ENCODE assay signal across 25 mouse cellular contexts in the genomic region with DNA sequence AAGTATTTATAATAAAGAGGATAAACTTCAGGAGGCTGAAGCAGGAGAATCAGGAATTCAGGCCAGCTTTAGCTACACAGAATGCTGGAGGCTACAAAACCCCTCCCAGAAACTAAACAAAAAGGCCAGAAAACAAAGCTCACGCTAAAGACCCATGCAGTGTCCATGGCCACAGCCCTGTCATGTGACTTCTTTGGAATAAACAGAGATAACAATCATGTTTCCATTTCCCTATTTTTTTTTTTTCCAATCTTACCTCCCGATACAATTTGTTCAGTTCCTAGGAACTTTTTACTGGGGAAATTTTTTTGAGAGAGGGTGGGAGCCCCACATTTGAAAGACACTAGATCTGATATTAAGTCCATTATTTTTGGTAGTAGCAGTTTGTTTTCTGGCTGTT. TPM values are rescaled to one million over a fixed set of nuclear protein-coding genes. Genes with fewer than 3 reads are reported as not detected.
DNase-seq lines count a peak whose midpoint lies in the region; ATAC-seq and TF ChIP-seq lines count a peak whose summit lies in the region.
"Had no signal": no experiment of that assay in that cellular context is flagged by ENCODE, and none has a peak within 500 bp of the region (broad histone marks: within the 10 kb centered on the region; RNA-seq: fewer than 3 reads in every experiment).

No protein-coding gene starts in this region.

- DNase-seq in heart, adult 11 months = peak; percentile 94
- no peak for DNase-seq in heart, postnatal 4 days
- DNase-seq in kidney, postnatal 0 days (ENCODE audit: low spot score) = no peak
- peak; percentile 54 for DNase-seq in lung, postnatal 10 days
- no peak for DNase-seq in lung, postnatal 14 days
- no peak for DNase-seq in urinary bladder, postnatal 10 days (ENCODE audit: low spot score)
- DNase-seq: adrenal gland, postnatal 25 days; cerebellum, adult 18-20 months; cerebellum, postnatal 10 days; liver; right cerebral cortex, adult 18-20 months; spleen, adult 18-20 months; thymus, postnatal 25 days had no signal

- TF ChIP-seq CTCF in kidney, postnatal 0 days (IDR thresholded peaks at IDR 0.05; ENCODE audit: low read depth) = no peak

- no peak overlapping the region for H3K9ac ChIP-seq in kidney, postnatal 0 days (ENCODE audit: low read depth, low read length)
- H3K9ac ChIP-seq in kidney, embryonic 16.5 days (replicated peaks; ENCODE audit: low read length) = no peak overlapping the region
- H3K9ac ChIP-seq: embryonic facial prominence, embryonic 13.5 days; forebrain, embryonic 15.5 days; heart, embryonic 15.5 days; hindbrain, embryonic 13.5 days; liver, embryonic 14.5 days; lung, embryonic 15.5 days had no signal

- peaks cover 18% of the 10 kb centered on the region; the same call in 1 of the 2 replicates for H3K36me3 ChIP-seq in kidney, postnatal 0 days (ENCODE audit: insufficient read depth, low read length)
- peaks cover 37% of the 10 kb centered on the region for H3K36me3 ChIP-seq in kidney, embryonic 16.5 days (ENCODE audit: insufficient read depth, low read length)

- no peak overlapping the region for H3K4me3 ChIP-seq in kidney, postnatal 0 days (replicated peaks; ENCODE audit: low read depth, low read length)
- H3K4me3 ChIP-seq in kidney, embryonic 16.5 days (ENCODE audit: low read length) = no peak overlapping the region
- H3K4me3 ChIP-seq: embryonic facial prominence, embryonic 13.5 days; forebrain, embryonic 10.5 days; forebrain, embryonic 15.5 days; heart, embryonic 10.5 days; heart, embryonic 15.5 days; hindbrain, embryonic 13.5 days; lung, embryonic 15.5 days had no signal

- no peaks in the 10 kb centered on the region for H3K4me1 ChIP-seq in kidney, postnatal 0 days (replicated peaks; ENCODE audit: insufficient read depth, low read length)
- no peaks in the 10 kb centered on the region for H3K4me1 ChIP-seq in kidney, embryonic 16.5 days (ENCODE audit: insufficient read depth, low read length)
- H3K4me1 ChIP-seq: embryonic facial prominence, embryonic 13.5 days; forebrain, embryonic 15.5 days; hindbrain, embryonic 13.5 days; lung, embryonic 15.5 days had no signal

- no peak overlapping the region for H3K4me2 ChIP-seq in kidney, postnatal 0 days (ENCODE audit: low read length)
- no peak overlapping the region for H3K4me2 ChIP-seq in kidney, embryonic 16.5 days (replicated peaks; ENCODE audit: low read depth, low read length)
- H3K4me2 ChIP-seq: embryonic facial prominence, embryonic 13.5 days; forebrain, embryonic 15.5 days; heart, embryonic 15.5 days; hindbrain, embryonic 13.5 days; lung, embryonic 15.5 days; midbrain, embryonic 11.5 days had no signal

- 53% methylated on average over 2 of the region's 2 CpGs for WGBS in kidney, postnatal 0 days
- 63% methylated on average over 2 of the region's 2 CpGs for WGBS in kidney, embryonic 16.5 days

- H3K27me3 ChIP-seq in kidney, postnatal 0 days (ENCODE audit: insufficient read depth, low read length) = no peaks in the 10 kb centered on the region
- H3K27me3 ChIP-seq in kidney, embryonic 16.5 days (ENCODE audit: insufficient read depth, low read length) = no peaks in the 10 kb centered on the region
- H3K27me3 ChIP-seq: embryonic facial prominence, embryonic 13.5 days; forebrain, embryonic 15.5 days; heart, embryonic 15.5 days; hindbrain, embryonic 13.5 days; lung, embryonic 15.5 days had no signal

- no peak for ATAC-seq in kidney, postnatal 0 days (replicated peaks; ENCODE audit: low FRiP score, low read depth)
- ATAC-seq in kidney, embryonic 16.5 days (ENCODE audit: low FRiP score, low TSS enrichment) = no peak
- ATAC-seq: forebrain, embryonic 15.5 days; intestine, postnatal 0 days; midbrain, embryonic 16.5 days had no signal

- no peaks in the 10 kb centered on the region for H3K9me3 ChIP-seq in kidney, postnatal 0 days (replicated peaks; ENCODE audit: low read length)
- H3K9me3 ChIP-seq in kidney, embryonic 16.5 days (ENCODE audit: low read length) = no peaks in the 10 kb centered on the region
- H3K9me3 ChIP-seq: embryonic facial prominence, embryonic 13.5 days; forebrain, embryonic 10.5 days; forebrain, embryonic 15.5 days; heart, embryonic 10.5 days; heart, embryonic 15.5 days; hindbrain, embryonic 13.5 days; lung, embryonic 15.5 days had no signal

- H3K27ac ChIP-seq in kidney, postnatal 0 days = 0 out of 2 replicates have a peak overlapping the region, but pooled peaks have one; percentile 3
- no peak overlapping the region for H3K27ac ChIP-seq in kidney, embryonic 16.5 days (ENCODE audit: low read length)
- H3K27ac ChIP-seq: embryonic facial prominence, embryonic 13.5 days; forebrain, embryonic 10.5 days; forebrain, embryonic 15.5 days; heart, embryonic 10.5 days; heart, embryonic 15.5 days; hindbrain, embryonic 13.5 days; liver, embryonic 14.5 days; lung, embryonic 15.5 days had no signal

RNA-seq across cellular contexts. Expression of a gene that starts 17.4 kb away (rescaled TPM):
- 10 to 100 TPM; 65.3 to 68.2 TPM for total RNA-seq in heart, postnatal 4 days (2021)
- 24.7 and 31.9 TPM in 2 replicates for polyA plus RNA-seq in kidney, postnatal 0 days (2015; fragmentation: Nextera tagmentation; extraction: Ambion mirVana)
- polyA plus RNA-seq in kidney, embryonic 16.5 days (2015; fragmentation: Nextera tagmentation; extraction: Ambion mirVana) = 10.1 and 10.4 TPM in 2 replicates

RNA-seq across cellular contexts. Expression of a gene that starts 31.2 kb away (rescaled TPM):
- 10 to 100 TPM; 34.9 to 36.3 TPM for total RNA-seq in heart, postnatal 4 days (2021)
- polyA plus RNA-seq in kidney, postnatal 0 days (2015; fragmentation: Nextera tagmentation; extraction: Ambion mirVana) = 22.2 and 22.8 TPM in 2 replicates
- 30.6 and 40.7 TPM in 2 replicates for polyA plus RNA-seq in kidney, embryonic 16.5 days (2015; fragmentation: Nextera tagmentation; extraction: Ambion mirVana)

Comparison
In these comparisons a context has a peak if more than half of its experiments do, and no peak if none do; other contexts are left out.
1. DNase-seq: peak in heart, adult 11 months (single experiment) and lung, postnatal 10 days (single experiment); none in heart, postnatal 4 days (single experiment), kidney, postnatal 0 days (single experiment), lung, postnatal 14 days (single experiment) and urinary bladder, postnatal 10 days (single experiment).